Mouse (Mus musculus): ENCODE results near the gene Unc5b. TPM values are rescaled to one million over a fixed set of nuclear protein-coding genes. Genes with fewer than 3 reads are reported as not detected.

Gene Unc5b
- polyA plus RNA-seq, 1 experiment from 2014 or later: 6.0 TPM

DNA sequence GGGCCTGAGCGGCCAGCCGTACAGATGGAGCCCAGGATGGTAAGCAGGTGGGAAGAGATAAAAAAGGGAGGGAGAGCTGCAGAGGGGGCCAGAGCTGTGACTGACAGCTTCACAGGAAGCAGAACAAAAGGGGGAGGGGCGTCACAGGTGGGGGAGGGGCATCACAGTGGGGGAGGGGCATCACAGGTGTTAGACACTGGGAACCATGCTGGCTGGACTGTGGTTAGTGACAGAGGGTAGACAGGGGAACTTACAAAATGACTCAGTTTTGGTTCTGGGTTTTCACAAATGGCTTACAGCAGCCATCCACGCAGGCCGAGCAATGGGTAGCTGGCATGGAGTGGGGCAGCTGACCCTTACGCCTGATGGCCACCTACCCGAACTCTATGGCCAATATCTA, 89.9 kb downstream of the Unc5b start:
- H3K4me1 ChIP-seq: peaks cover 7% of the 10 kb centered on the region; the same call in 1 of the 2 replicates
- no peaks in the 10 kb centered on the region for H3K27me3 ChIP-seq (replicated peaks; ENCODE audit: low read depth, poor library complexity, severe bottlenecking)
- no peak overlapping the region for H3K4me3 ChIP-seq
- H3K9me3 ChIP-seq: no peaks in the 10 kb centered on the region
- 82% methylated on average over 7 of the region's 7 CpGs for WGBS
- peaks cover 8% of the 10 kb centered on the region; the same call in 1 of the 2 replicates for H3K36me3 ChIP-seq (replicated peaks)
- DNase-seq (ENCODE audit: low spot score): no peak
- H3K27ac ChIP-seq (replicated peaks): no peak overlapping the region

DNA sequence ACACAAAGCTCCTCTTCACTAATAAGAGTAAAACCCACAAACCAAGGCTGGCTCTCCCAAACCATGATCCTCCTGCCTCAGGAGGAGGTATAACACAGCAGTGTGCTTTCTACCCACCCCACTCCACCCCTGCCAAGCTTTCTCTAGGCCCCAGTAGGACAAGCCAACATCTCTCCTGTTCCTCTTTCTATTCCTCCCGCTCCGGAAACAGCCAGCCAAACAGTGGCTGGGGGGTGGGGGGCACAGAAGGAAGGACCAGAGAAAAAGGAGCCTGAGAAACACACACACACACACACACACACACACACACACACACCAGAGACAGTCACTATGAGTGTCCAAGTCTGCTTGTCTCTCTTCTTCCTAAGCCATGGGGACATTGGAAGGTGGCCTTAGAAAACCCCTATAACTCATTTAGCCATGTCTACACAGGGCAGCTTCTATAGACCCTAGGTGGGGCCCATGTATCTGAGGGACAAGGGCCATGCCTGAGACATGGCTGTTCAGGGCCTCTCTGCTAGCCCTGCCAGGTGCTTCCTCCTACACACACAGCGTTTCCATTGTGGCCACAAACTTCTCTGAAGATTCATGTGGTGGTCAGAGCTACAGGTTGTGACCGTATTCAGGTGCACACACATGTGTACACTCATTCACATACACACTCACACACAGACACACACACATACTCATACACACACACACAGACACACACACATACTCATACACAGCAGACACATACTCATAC, 91.6 kb downstream of the Unc5b start:
- H3K4me3 ChIP-seq: no peak overlapping the region
- DNase-seq (ENCODE audit: low spot score): no peak
- H3K36me3 ChIP-seq (replicated peaks): peaks cover 8% of the 10 kb centered on the region; the same call in 1 of the 2 replicates
- H3K9me3 ChIP-seq: no peaks in the 10 kb centered on the region
- H3K27ac ChIP-seq (replicated peaks): no peak overlapping the region
- H3K27me3 ChIP-seq (replicated peaks; ENCODE audit: low read depth, poor library complexity, severe bottlenecking): no peaks in the 10 kb centered on the region
- H3K4me1 ChIP-seq: peaks cover 7% of the 10 kb centered on the region; the same call in 1 of the 2 replicates
- WGBS: 86% methylated on average over 4 of the region's 4 CpGs

DNA sequence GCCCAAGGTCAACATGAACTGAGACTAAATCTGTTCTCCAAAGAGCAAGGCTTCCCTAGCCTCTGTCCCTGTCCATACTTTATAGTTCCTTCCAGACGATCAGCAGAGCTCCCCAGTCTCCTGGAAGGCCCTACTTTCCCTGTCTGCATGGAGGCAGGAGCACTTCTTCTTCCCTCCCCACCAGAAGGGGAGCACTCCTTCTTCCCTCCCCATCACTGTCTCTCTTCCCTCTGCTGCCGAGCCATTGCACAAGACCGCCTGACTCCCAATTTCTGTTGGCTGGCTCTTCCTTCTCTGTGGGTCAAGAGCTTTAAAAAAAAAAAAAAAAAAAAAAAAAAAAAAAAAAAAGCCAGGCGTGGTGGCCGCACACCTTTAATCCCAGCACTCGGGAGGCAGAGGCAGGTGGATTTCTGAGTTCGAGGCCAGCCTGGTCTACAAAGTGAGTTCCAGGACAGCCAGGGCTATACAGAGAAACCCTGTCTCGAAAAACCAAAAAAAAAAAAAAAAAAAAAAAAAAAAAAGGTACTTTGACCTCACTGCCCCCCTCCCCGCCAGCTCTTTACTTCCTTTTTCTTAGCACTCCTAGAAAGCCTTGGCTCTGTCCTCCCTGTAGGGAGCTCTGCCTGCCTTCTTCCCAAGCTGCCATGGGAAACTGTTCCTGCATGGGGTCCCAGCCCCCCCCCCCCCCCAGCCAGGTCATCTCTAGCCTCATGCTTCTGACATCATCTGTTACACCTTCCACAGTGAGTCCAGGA, 93.3 kb downstream of the Unc5b start:
- peaks cover 7% of the 10 kb centered on the region; the same call in 1 of the 2 replicates for H3K4me1 ChIP-seq
- 90% methylated on average over 8 of the region's 9 CpGs for WGBS
- no peak overlapping the region for H3K27ac ChIP-seq (replicated peaks)
- peaks cover 8% of the 10 kb centered on the region; the same call in 1 of the 2 replicates for H3K36me3 ChIP-seq (replicated peaks)
- H3K4me3 ChIP-seq: no peak overlapping the region
- no peaks in the 10 kb centered on the region for H3K9me3 ChIP-seq
- DNase-seq (ENCODE audit: low spot score): no peak
- peaks cover 5% of the 10 kb centered on the region; the same call in 1 of the 2 replicates for H3K27me3 ChIP-seq (replicated peaks; ENCODE audit: low read depth, poor library complexity, severe bottlenecking)

DNA sequence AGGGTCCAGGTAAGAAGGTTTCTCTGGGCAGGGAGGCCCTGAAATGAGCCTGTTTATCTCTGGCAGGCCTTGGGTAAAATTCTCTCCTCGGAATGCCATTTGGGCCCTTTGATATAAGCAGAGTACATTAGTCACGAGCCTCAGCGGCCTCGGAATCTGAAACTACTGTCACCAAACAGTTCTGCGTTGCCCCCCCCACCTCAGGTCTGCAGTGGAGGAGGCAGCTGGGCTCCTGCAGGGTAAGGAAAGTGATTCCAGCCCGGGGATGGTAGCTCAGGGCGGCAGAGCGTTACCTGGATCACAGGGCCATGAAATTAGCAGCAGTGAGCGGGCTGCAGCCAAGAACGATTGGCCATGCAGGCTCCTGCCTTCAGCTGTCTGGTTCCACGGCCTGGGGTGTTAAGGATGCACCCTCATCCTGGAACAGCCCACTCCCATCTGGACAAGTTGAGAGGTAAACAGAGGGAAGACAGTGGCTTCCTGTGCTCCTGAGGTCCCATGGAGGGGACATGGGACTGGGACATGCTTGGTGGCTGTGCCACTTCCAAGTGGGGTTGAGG, 94.1 kb downstream of the Unc5b start:
- H3K27me3 ChIP-seq (replicated peaks; ENCODE audit: low read depth, poor library complexity, severe bottlenecking): peaks cover 5% of the 10 kb centered on the region; the same call in 1 of the 2 replicates
- no peaks in the 10 kb centered on the region for H3K9me3 ChIP-seq
- H3K4me3 ChIP-seq: no peak overlapping the region
- peaks cover 6% of the 10 kb centered on the region; the same call in 1 of the 2 replicates for H3K36me3 ChIP-seq (replicated peaks)
- no peak for DNase-seq (ENCODE audit: low spot score)
- H3K4me1 ChIP-seq: peaks cover 8% of the 10 kb centered on the region; the same call in 1 of the 2 replicates
- 73% methylated on average over 11 of the region's 11 CpGs for WGBS
- H3K27ac ChIP-seq (replicated peaks): no peak overlapping the region

DNA sequence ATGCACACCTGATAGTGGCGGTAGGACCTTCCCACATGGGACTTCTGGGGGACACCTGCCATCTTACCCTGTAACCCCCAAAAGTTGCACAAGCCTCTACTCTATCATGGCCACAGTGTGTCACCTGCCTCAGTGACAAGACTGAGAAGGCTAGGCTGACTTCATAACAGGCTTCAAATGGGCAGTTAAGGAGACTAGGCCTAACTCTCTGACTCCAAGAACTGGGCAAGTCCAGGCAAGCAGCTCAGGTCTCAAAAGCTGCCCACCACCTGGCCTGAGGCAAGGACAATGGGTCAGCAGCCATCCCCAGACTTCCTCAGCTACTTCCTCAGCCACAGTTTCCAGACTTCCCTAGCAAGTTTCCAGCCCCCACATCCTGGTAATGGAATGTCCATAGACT, 95.6 kb downstream of the Unc5b start:
- peaks cover 10% of the 10 kb centered on the region; the same call in 1 of the 2 replicates for H3K4me1 ChIP-seq
- no peak overlapping the region for H3K27ac ChIP-seq (replicated peaks)
- no peak for DNase-seq (ENCODE audit: low spot score)
- H3K9me3 ChIP-seq: no peaks in the 10 kb centered on the region
- H3K4me3 ChIP-seq: no peak overlapping the region
- peaks cover 5% of the 10 kb centered on the region; the same call in 1 of the 2 replicates for H3K27me3 ChIP-seq (replicated peaks; ENCODE audit: low read depth, poor library complexity, severe bottlenecking)
- 96% methylated on average over 1 of the region's 1 CpGs for WGBS
- H3K36me3 ChIP-seq (replicated peaks): no peaks in the 10 kb centered on the region; the same call in 1 of the 2 replicates

DNA sequence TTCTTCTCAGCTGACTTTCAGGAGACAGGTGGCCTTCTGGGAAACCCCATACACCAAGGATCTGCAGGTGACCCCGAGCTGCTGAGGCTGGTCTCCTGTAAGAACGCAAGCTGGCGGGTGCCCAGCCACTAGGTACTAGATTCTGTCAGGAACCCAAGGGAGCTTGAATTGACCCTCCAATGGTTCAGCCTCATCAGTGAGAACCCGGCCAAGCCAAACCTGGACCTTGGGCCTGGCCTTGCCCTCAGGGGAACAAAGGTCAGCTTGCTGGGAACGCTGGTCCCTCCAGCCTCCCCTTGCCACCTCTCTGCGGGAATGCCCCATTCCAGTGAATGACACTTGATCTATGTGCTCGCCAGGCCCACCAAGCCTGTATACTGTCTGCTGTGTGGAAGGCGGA, 97.9 kb downstream of the Unc5b start:
- no peak overlapping the region for H3K27ac ChIP-seq (replicated peaks)
- DNase-seq (ENCODE audit: low spot score): no peak
- peaks cover 10% of the 10 kb centered on the region; the same call in 1 of the 2 replicates for H3K4me1 ChIP-seq
- WGBS: 72% methylated on average over 8 of the region's 8 CpGs
- H3K9me3 ChIP-seq: no peaks in the 10 kb centered on the region
- H3K4me3 ChIP-seq: no peak overlapping the region
- H3K36me3 ChIP-seq (replicated peaks): peaks cover 7% of the 10 kb centered on the region; the same call in 1 of the 2 replicates
- H3K27me3 ChIP-seq (replicated peaks; ENCODE audit: low read depth, poor library complexity, severe bottlenecking): peaks cover 10% of the 10 kb centered on the region; the same call in 1 of the 2 replicates

DNA sequence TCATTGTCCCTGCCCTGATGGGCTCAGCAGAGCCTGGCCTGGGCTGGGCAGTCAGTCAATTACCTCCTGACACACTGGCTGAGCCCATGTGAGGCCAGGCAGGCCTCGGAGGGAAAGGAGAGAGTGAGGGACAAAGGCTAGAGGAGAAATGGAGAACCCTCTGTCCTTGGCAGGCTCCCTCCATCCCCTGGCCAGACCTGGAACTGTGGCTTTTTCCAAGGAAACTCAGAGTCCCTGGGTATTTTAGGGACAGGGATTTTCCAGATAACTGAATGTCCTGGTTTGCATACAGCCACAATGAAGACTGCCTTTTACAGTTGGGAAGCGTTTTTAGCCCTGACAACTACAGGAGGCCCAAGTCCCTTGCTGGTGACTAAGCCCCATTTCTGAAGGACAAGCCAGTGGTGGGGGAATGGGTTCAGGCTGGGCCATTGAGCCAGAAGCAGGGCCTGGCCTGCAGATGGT, 99.0 kb downstream of the Unc5b start:
- Histone ChIP-seq H3K9me3 (no peaks in the 10 kb centered on the region), H3K4me1 (peaks cover 11% of the 10 kb centered on the region), H3K36me3 (replicated peaks) (peaks cover 7% of the 10 kb centered on the region; the same call in 1 of the 2 replicates), H3K27ac (replicated peaks) (no peak overlapping the region; the same call in 1 of the 2 replicates), H3K27me3 (replicated peaks; ENCODE audit: low read depth, poor library complexity, severe bottlenecking) (peaks cover 10% of the 10 kb centered on the region; the same call in 1 of the 2 replicates), H3K4me3 (no peak overlapping the region)
- DNase-seq (ENCODE audit: low spot score): no peak
- 53% methylated on average over 2 of the region's 2 CpGs for WGBS

DNA sequence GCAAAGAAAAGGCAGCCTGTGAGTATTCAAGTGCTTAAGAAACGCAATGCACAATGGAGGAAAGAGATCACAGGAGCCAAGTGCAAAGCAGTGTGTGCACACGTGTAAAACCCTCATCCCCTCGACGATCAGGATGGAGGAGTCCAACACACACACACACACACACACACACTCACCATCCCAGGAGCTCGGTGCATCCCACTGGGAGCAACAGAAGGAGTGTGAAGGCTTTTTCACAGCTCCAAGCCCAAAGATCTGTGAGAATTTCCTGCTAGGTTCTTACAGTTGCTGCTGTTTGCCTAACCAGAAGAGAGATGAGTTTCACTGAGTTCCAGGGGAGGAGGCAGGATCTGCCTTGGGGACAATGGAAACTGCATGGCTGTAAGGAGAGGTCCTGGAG, 99.6 kb downstream of the Unc5b start:
- WGBS: 47% methylated on average over 5 of the region's 5 CpGs
- peaks cover 9% of the 10 kb centered on the region; the same call in 1 of the 2 replicates for H3K4me1 ChIP-seq
- no peak overlapping the region; the same call in 1 of the 2 replicates for H3K27ac ChIP-seq (replicated peaks)
- H3K36me3 ChIP-seq (replicated peaks): peaks cover 7% of the 10 kb centered on the region; the same call in 1 of the 2 replicates
- no peaks in the 10 kb centered on the region for H3K9me3 ChIP-seq
- peaks cover 10% of the 10 kb centered on the region; the same call in 1 of the 2 replicates for H3K27me3 ChIP-seq (replicated peaks; ENCODE audit: low read depth, poor library complexity, severe bottlenecking)
- DNase-seq (ENCODE audit: low spot score): no peak
- no peak overlapping the region for H3K4me3 ChIP-seq

DNA sequence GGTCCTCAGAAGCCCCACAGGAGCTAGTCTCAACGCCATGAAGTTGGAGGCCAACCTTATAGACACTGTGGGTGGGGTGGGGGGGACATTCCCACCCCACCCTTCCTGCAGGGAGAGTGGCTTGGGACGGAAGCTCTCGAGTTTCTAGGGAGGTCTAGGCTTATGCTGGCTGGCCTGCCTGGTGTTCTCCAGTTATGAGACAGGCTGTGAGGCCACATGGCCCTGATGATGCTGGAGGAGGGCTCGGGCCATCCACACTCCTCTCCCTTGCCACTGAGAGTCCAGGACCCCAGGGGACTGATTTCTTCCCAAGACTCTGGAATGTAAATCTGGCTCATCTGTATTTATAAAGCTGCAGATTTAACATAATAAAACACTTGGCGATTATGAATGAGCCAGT, 104.1 kb downstream of the Unc5b start:
- Histone ChIP-seq H3K9me3 (no peaks in the 10 kb centered on the region), H3K27me3 (replicated peaks; ENCODE audit: low read depth, poor library complexity, severe bottlenecking) (peaks cover 6% of the 10 kb centered on the region; the same call in 1 of the 2 replicates), H3K4me3 (no peak overlapping the region), H3K36me3 (replicated peaks) (peaks cover 7% of the 10 kb centered on the region; the same call in 1 of the 2 replicates), H3K27ac (replicated peaks) (no peak overlapping the region), H3K4me1 (peaks cover 11% of the 10 kb centered on the region; the same call in 1 of the 2 replicates)
- 35% methylated on average over 5 of the region's 5 CpGs for WGBS
- no peak for DNase-seq (ENCODE audit: low spot score)

DNA sequence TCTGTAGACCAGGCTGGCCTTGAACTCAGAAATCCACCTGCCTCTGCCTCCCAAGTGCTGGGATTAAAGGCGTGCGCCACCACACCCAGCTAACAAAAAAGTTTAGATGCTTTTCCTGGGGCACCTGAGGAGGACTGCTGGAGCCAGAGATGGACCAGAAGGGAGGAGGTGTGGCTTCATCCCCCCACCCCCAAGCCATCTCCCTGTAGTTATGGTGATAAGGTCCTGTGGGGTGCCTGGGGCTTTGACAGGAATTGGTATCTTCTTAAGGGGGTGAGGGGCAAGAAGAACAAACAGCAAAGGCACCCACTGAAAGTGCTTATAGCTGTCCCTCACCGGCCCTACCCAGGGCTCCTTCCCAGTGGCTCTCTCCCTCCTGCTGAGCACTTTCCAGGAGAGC, 104.5 kb downstream of the Unc5b start:
- no peak overlapping the region for H3K4me3 ChIP-seq
- H3K36me3 ChIP-seq (replicated peaks): peaks cover 7% of the 10 kb centered on the region; the same call in 1 of the 2 replicates
- WGBS: 74% methylated on average over 3 of the region's 3 CpGs
- H3K27me3 ChIP-seq (replicated peaks; ENCODE audit: low read depth, poor library complexity, severe bottlenecking): peaks cover 6% of the 10 kb centered on the region; the same call in 1 of the 2 replicates
- H3K4me1 ChIP-seq: peaks cover 9% of the 10 kb centered on the region; the same call in 1 of the 2 replicates
- no peak overlapping the region for H3K27ac ChIP-seq (replicated peaks)
- no peak for DNase-seq (ENCODE audit: low spot score)
- H3K9me3 ChIP-seq: no peaks in the 10 kb centered on the region

DNA sequence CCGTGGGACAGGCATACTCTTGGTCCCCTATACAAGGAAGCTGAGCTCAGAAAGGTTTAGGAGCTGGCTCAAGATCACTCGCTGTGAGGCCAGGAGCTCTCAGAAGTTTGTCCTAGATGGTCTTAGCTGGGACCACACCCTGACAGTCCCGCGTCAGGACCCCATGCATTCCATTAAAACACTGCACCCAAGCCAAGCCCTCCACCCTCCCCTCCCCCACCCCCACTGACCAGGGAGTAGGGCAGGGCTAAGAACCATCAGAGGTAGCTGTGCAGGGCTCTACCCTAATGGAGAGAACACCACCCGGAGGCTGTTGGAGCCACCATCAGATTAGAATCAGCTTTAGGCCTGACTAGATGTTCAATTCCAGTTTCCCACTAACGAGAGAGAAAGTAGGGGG, 106.9 kb downstream of the Unc5b start:
- WGBS: 81% methylated on average over 6 of the region's 6 CpGs
- Histone ChIP-seq H3K36me3 (replicated peaks) (peaks cover 2% of the 10 kb centered on the region; the same call in 1 of the 2 replicates), H3K9me3 (no peaks in the 10 kb centered on the region), H3K4me1 (peaks cover 9% of the 10 kb centered on the region; the same call in 1 of the 2 replicates), H3K27me3 (replicated peaks; ENCODE audit: low read depth, poor library complexity, severe bottlenecking) (0 out of 2 replicates have a peak, but pooled peaks cover 4% of the 10 kb centered on the region), H3K27ac (replicated peaks) (no peak overlapping the region), H3K4me3 (no peak overlapping the region)
- DNase-seq (ENCODE audit: low spot score): no peak

DNA sequence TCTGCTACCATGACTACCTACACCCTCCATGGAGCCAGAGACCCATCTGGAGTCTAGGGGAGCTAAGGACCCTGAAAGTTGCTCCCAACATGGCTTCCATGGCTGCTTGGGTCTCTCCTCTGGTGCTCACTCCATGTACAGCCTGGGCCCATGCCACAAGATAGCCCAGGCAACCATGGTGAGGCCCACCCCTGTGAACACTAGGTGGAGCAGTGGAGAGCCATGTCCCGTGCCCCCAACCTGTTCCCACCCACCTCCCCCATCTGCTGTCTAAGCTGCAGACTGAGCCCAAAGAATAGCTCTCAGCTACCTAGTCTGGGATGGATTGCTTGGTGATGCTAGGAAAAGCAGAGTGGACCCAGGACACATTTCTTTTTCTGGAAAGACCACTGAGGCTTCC, 108.0 kb downstream of the Unc5b start:
- no peak overlapping the region for H3K27ac ChIP-seq (replicated peaks)
- H3K4me1 ChIP-seq: peaks cover 9% of the 10 kb centered on the region; the same call in 1 of the 2 replicates
- H3K27me3 ChIP-seq (replicated peaks; ENCODE audit: low read depth, poor library complexity, severe bottlenecking): 0 out of 2 replicates have a peak, but pooled peaks cover 4% of the 10 kb centered on the region
- H3K36me3 ChIP-seq (replicated peaks): peaks cover 9% of the 10 kb centered on the region; the same call in 1 of the 2 replicates
- no peak for DNase-seq (ENCODE audit: low spot score)
- H3K4me3 ChIP-seq: no peak overlapping the region
- no peaks in the 10 kb centered on the region for H3K9me3 ChIP-seq
- WGBS: 57% methylated on average over 1 of the region's 1 CpGs
